Mouse (Mus musculus) embryonic stem cell, embryonic (primary cell): ENCODE measurements at regions not wholly inside any gene's neighbourhood (a gene's known extent, or its start where the extent isn't known, plus 50 kb on each side); places are given as distances from the start of the nearest gene placed in this dataset.

Experiments
- CTCF ChIA-PET, 4 experiments: fragments of 300-600 bp in 2 of 4; fragments of 350-600 bp in 2 of 4; sonication (Branson Sonifier 250); formaldehyde crosslinking; loops; one replicate each; lab custom pipeline; 2022; ENCODE audit warnings: inconsistent platforms in 2 of 4; lab: Charles Lee
- POLR2A ChIA-PET, 4 experiments: fragments of 300-600 bp in 2 of 4; fragments of 350-600 bp in 2 of 4; sonication (Branson Sonifier 250); formaldehyde crosslinking; loops; one replicate each; lab custom pipeline; 2022; ENCODE audit warnings: antibody characterized with exemption in 4 of 4, inconsistent platforms in 1 of 4; lab: Charles Lee

- ChIA-PET CTCF (no interaction called here), POLR2A (no interaction called here)
Observed at GRCm38 (mm10) chr2:159565255-159565654, 768.7 kb downstream of the Gm826 start.

- POLR2A ChIA-PET, result no interaction called here
- CTCF ChIA-PET, result no interaction called here
Observed at GRCm38 (mm10) chr2:159565921-159566320, 768.0 kb downstream of the Gm826 start.

GRCm38 (mm10) chr2:159566461-159566860 lies 767.5 kb downstream of the Gm826 start:
- ChIA-PET CTCF (no interaction called here), POLR2A (no interaction called here)

- POLR2A ChIA-PET, result no interaction called here
- CTCF ChIA-PET, result interaction anchor here in 1 of 4 experiments (0.6 kb wide), 1 partner anchor 23 kb away, joined by 9 read pairs; no protein-coding TSS in a partner anchor
Observed at GRCm38 (mm10) chr2:159568391-159568790, 765.6 kb downstream of the Gm826 start.

- ChIA-PET POLR2A (no interaction called here), CTCF (no interaction called here)
Observed at GRCm38 (mm10) chr2:159571862-159572261, 762.1 kb downstream of the Gm826 start.

GRCm38 (mm10) chr2:159575271-159575670 lies 758.7 kb downstream of the Gm826 start:
- ChIA-PET CTCF (no interaction called here), POLR2A (no interaction called here)

GRCm38 (mm10) chr2:159583103-159583502 lies 750.9 kb downstream of the Gm826 start:
- ChIA-PET CTCF (no interaction called here), POLR2A (no interaction called here)

GRCm38 (mm10) chr2:159584641-159585040 lies 749.3 kb downstream of the Gm826 start:
- CTCF ChIA-PET, result no interaction called here

GRCm38 (mm10) chr2:159586697-159587473 lies 747.1 kb downstream of the Gm826 start:
- CTCF ChIA-PET, result no interaction called here
- POLR2A ChIA-PET, result no interaction called here

More at GRCm38 (mm10) chr2:159584641-159585040, 749.3 kb downstream of the Gm826 start:
- POLR2A ChIA-PET, result no interaction called here

GRCm38 (mm10) chr2:159591396-159592124 lies 742.4 kb downstream of the Gm826 start:
- ChIA-PET POLR2A (no interaction called here), CTCF (interaction anchor here in 1 of 4 experiments (0.7 kb wide), 1 partner anchor 23 kb away, joined by 9 read pairs; no protein-coding TSS in a partner anchor)

GRCm38 (mm10) chr2:159592841-159593240 lies 741.1 kb downstream of the Gm826 start:
- ChIA-PET CTCF (interaction anchor here in 1 of 4 experiments (0.6 kb wide), 1 partner anchor 142 kb away, joined by 4 read pairs; no protein-coding TSS in a partner anchor), POLR2A (no interaction called here)

GRCm38 (mm10) chr2:159596285-159596684 lies 737.7 kb downstream of the Gm826 start:
- CTCF ChIA-PET, result no interaction called here

GRCm38 (mm10) chr2:159598080-159598479 lies 735.9 kb downstream of the Gm826 start:
- ChIA-PET POLR2A (no interaction called here), CTCF (no interaction called here)

More at GRCm38 (mm10) chr2:159596285-159596684, 737.7 kb downstream of the Gm826 start:
- POLR2A ChIA-PET, result no interaction called here

GRCm38 (mm10) chr2:159607191-159607590 lies 726.8 kb downstream of the Gm826 start:
- ChIA-PET CTCF (no interaction called here), POLR2A (no interaction called here)

- ChIA-PET CTCF (no interaction called here), POLR2A (no interaction called here)
Observed at GRCm38 (mm10) chr2:159610451-159610850, 723.5 kb downstream of the Gm826 start.

GRCm38 (mm10) chr2:159616685-159617084 lies 717.3 kb downstream of the Gm826 start:
- CTCF ChIA-PET, result no interaction called here
- POLR2A ChIA-PET, result no interaction called here

- POLR2A ChIA-PET, result no interaction called here
Observed at GRCm38 (mm10) chr2:159621261-159621660, 712.7 kb downstream of the Gm826 start.

GRCm38 (mm10) chr2:159622141-159622669 lies 711.8 kb downstream of the Gm826 start:
- CTCF ChIA-PET, result no interaction called here
- POLR2A ChIA-PET, result no interaction called here

More at GRCm38 (mm10) chr2:159621261-159621660, 712.7 kb downstream of the Gm826 start:
- CTCF ChIA-PET, result no interaction called here

- ChIA-PET CTCF (no interaction called here), POLR2A (no interaction called here)
Observed at GRCm38 (mm10) chr2:159625306-159625705, 708.7 kb downstream of the Gm826 start.

GRCm38 (mm10) chr2:159645861-159646260 lies 688.1 kb downstream of the Gm826 start:
- ChIA-PET CTCF (interaction anchor here in 2 of 4 experiments (0.6 to 1.1 kb wide), 2 partner anchors 9 to 762 kb away, joined by 3 to 4 read pairs; no protein-coding TSS in a partner anchor), POLR2A (no interaction called here)
